Mouse (Mus musculus) CH12.LX (cell line): ENCODE results near the gene Mitf.

Experiments
- CHD2 ChIP-seq: IDR thresholded peaks from 2 replicates; pipeline ENCODE4 v1.6.1; 2011; ENCODE audit warnings: low read length, improper control_type of control experiment
- CTCF ChIP-seq, 2 experiments: IDR thresholded peaks in 1 of 2; conservative IDR thresholded peaks in 1 of 2; 2 replicates each; pipeline ENCODE4 v1.5.1; 2011 to 2012; ENCODE audit warnings: low read depth in 2 of 2, low read length in 2 of 2, improper control_type of control experiment in 1 of 2, inconsistent platforms in 1 of 2, mild to moderate bottlenecking in 1 of 2, moderate library complexity in 1 of 2
- GABPA ChIP-seq: IDR thresholded peaks from 2 replicates; pipeline ENCODE4 v1.6.1; 2012; ENCODE audit warnings: low read depth, low read length, improper control_type of control experiment, inconsistent platforms; ENCODE audit not compliant: insufficient replicate concordance
- MEF2A ChIP-seq: IDR thresholded peaks from 2 replicates; pipeline ENCODE4 v1.6.1; 2014; ENCODE audit warnings: low read depth, mild to moderate bottlenecking, inconsistent platforms, low read length, improper control_type of control experiment, borderline replicate concordance
- MXI1 ChIP-seq: IDR thresholded peaks from 2 replicates; pipeline ENCODE4 v1.6.1; 2011; ENCODE audit warnings: mild to moderate bottlenecking, low read depth, low read length, improper control_type of control experiment
- POLR2A ChIP-seq: IDR thresholded peaks from 2 replicates; pipeline ENCODE4 v1.6.1; 2011; ENCODE audit warnings: low read depth, mild to moderate bottlenecking, improper control_type of control experiment, low read length
- ZNF384 ChIP-seq: IDR thresholded peaks from 2 replicates; pipeline ENCODE4 v1.6.1; 2012; ENCODE audit warnings: low read depth, low read length, improper control_type of control experiment, inconsistent platforms

DNA sequence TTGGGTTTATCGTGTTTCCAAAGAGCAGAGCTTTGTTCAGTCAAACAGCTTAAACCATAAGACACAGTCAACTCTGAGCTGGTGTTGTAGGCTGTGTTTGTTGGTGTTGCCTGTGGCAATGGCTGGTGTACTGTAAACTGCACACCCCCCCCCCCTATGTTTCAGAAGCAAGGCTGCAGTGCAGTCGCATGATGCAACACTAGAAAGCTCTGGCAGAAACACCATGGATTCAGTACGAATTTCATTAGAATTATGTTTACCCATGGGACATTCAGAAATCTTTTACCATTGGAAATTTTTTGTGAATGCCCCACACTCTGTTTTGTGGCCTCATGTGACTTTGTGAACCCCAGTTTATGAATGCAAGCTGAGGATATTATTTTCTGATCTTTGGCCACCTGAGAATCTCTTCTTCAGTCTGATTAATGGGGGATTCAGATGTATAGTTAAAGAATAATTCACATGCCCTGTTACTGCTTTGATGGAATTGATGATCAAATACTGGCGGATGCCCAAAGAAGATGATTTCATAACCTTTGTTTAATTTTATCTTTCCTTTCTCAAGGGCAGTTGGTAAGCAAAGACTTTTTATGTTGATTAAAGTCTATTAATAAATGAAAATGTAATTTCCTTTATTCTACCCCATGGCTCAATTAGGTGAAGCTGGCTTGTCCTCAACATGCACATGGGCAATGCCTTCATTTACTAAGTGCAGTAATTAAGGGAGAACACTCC lies 64.6 kb downstream of the Mitf start:
- TF ChIP-seq ZNF384 (no peak), MXI1 (no peak), CHD2 (no peak), GABPA (no peak), MEF2A (no peak), POLR2A (no peak), CTCF (conservative IDR thresholded peaks at IDR 0.05 in 1 of 2, IDR thresholded peaks at IDR 0.05 in 1 of 2; ENCODE audit: low read depth in 2 of 2, low read length in 2 of 2) (no peak)
